Mouse (Mus musculus) lung, embryonic 15.5 days (tissue): ENCODE results near the gene Zfp995. TPM values are rescaled to one million over a fixed set of nuclear protein-coding genes. Genes with fewer than 3 reads are reported as not detected.
"Not testable (repeated sequence)": the region's sequence is repeated elsewhere in the genome, so short reads cannot be mapped to it uniquely, and the experiment has no call there.

Experiments
- ATAC-seq: fragments of 200-750 bp; cut with Nextera tagmentation; 2 replicates; pipeline ENCODE4 v1.8.0; 2017; ENCODE audit warnings: moderate number of reproducible peaks, borderline replicate concordance; ENCODE audit not compliant: low FRiP score, low TSS enrichment; ENCODE audit errors: extremely low read depth
- H3K27ac ChIP-seq: fragments of 300-500 bp; sonication (generic); 2 replicates; pipeline ENCODE4 v1.5.1; 2015; ENCODE audit warnings: moderate library complexity, mild to moderate bottlenecking, inconsistent platforms
- H3K27me3 ChIP-seq: fragments of 300-500 bp; sonication (generic); 2 replicates; pipeline ENCODE4 v1.6.1; 2015; ENCODE audit warnings: inconsistent platforms
- H3K36me3 ChIP-seq: fragments of 300-500 bp; sonication (generic); 2 replicates; pipeline ENCODE4 v1.6.1; 2015; ENCODE audit warnings: inconsistent platforms
- H3K4me1 ChIP-seq: fragments of 300-500 bp; sonication (generic); 2 replicates; pipeline ENCODE4 v1.6.1; 2015; ENCODE audit warnings: inconsistent platforms
- H3K4me2 ChIP-seq: fragments of 300-500 bp; sonication (generic); 2 replicates; pipeline ENCODE4 v1.6.1; 2015; ENCODE audit warnings: inconsistent platforms, mild to moderate bottlenecking, moderate library complexity
- H3K4me3 ChIP-seq: fragments of 300-500 bp; sonication (generic); 2 replicates; pipeline ENCODE4 v1.5.1; 2015; ENCODE audit warnings: mild to moderate bottlenecking, inconsistent platforms
- H3K9ac ChIP-seq: fragments of 300-500 bp; sonication (generic); 2 replicates; pipeline ENCODE4 v1.6.1; 2015; ENCODE audit warnings: inconsistent platforms
- H3K9me3 ChIP-seq: fragments of 300-500 bp; sonication (generic); 2 replicates; pipeline ENCODE4 v1.6.1; 2016; ENCODE audit warnings: inconsistent platforms
- WGBS: fragments of 180-500 bp; shearing (Covaris S2); methylation state at CpG from one replicate; pipeline ENCODE4 v1.1.7; 2015; 5-methylcytosine and 5-hydroxymethylcytosine counted together
- polyA plus RNA-seq: library from polyadenylated mRNA; unstranded; fragments of >200 nt; fragmentation: Nextera tagmentation; extraction: Ambion mirVana; gene quantifications from 2 replicates; pipeline ENCODE4 v1.2.1, GENCODE M21; 2015

Zfp995 gene
- 5.1 and 6.4 TPM in 2 replicates for polyA plus RNA-seq

- not testable (repeated sequence) for H3K36me3 ChIP-seq, H3K4me1 ChIP-seq, H3K27me3 ChIP-seq, H3K27ac ChIP-seq, H3K9me3 ChIP-seq
- H3K4me3 ChIP-seq = peak within 1 kb of the TSS; percentile 70
- peak within 1 kb of the TSS; percentile 68 for H3K9ac ChIP-seq
- H3K4me2 ChIP-seq = peak within 1 kb of the TSS; percentile 65
- peak; percentile 97 for ATAC-seq
- under 1% methylated on average over 24 of the region's 24 CpGs for WGBS
Observed at GRCm38 (mm10) chr17:21909456-21910052, at the start of gene Zfp995. Zfp995 (minus strand) TSS chr17:21909926.

- peak overlapping the region; percentile 65 for H3K4me2 ChIP-seq
- H3K27me3 ChIP-seq = no peaks in the 10 kb centered on the region
- peak; percentile 70; the same call in 1 of the 2 replicates for ATAC-seq
- H3K9ac ChIP-seq = peak overlapping the region; percentile 68
- H3K4me3 ChIP-seq = peak overlapping the region; percentile 70
- H3K4me1 ChIP-seq = 0 out of 2 replicates have a peak, but pooled peaks cover 2% of the 10 kb centered on the region
- 9% methylated on average over 3 of the region's 3 CpGs for WGBS
- H3K27ac ChIP-seq = no peak overlapping the region
- H3K36me3 ChIP-seq = no peaks in the 10 kb centered on the region
- no peaks in the 10 kb centered on the region for H3K9me3 ChIP-seq
Observed at GRCm38 (mm10) chr17:21909039-21909438, 687 bp downstream of the Zfp995 start.

- no peak for ATAC-seq
- WGBS = 56% methylated on average over 1 of the region's 1 CpGs
- H3K4me2 ChIP-seq = no peak overlapping the region
- no peaks in the 10 kb centered on the region for H3K4me1 ChIP-seq
- H3K27me3 ChIP-seq = no peaks in the 10 kb centered on the region
- H3K27ac ChIP-seq = no peak overlapping the region
- H3K9ac ChIP-seq = no peak overlapping the region
- H3K36me3 ChIP-seq = no peaks in the 10 kb centered on the region
- H3K4me3 ChIP-seq = no peak overlapping the region
- H3K9me3 ChIP-seq = no peaks in the 10 kb centered on the region
Observed at GRCm38 (mm10) chr17:21871256-21871655, 38.5 kb downstream of the Zfp995 start.

- ATAC-seq = peak; percentile 16; the same call in 1 of the 2 replicates
- 87% methylated on average over 8 of the region's 8 CpGs for WGBS
- H3K9me3 ChIP-seq, H3K4me2 ChIP-seq, H3K4me3 ChIP-seq, H3K27me3 ChIP-seq, H3K9ac ChIP-seq, H3K36me3 ChIP-seq, H3K4me1 ChIP-seq, H3K27ac ChIP-seq: not testable (repeated sequence)
Observed at GRCm38 (mm10) chr17:21846322-21846582, 63.5 kb downstream of the Zfp995 start.

GRCm38 (mm10) chr17:21845545-21846321 is 64.0 kb downstream of the Zfp995 start, which contains the start of gene Zfp820:
Zfp820 (minus strand) TSS chr17:21845772.
- peak; percentile 99 for ATAC-seq
- H3K9me3 ChIP-seq = no peaks in the 10 kb centered on the region
- H3K9ac ChIP-seq = peak within 1 kb of the TSS; percentile 84
- H3K27ac ChIP-seq = peak within 1 kb of the TSS; percentile 78
- H3K4me2 ChIP-seq = peak within 1 kb of the TSS; percentile 58
- WGBS = 3% methylated on average over 22 of the region's 22 CpGs
- no peaks in the 10 kb centered on the region for H3K27me3 ChIP-seq
- no peaks in the 10 kb centered on the region for H3K36me3 ChIP-seq
- 0 out of 2 replicates have a peak, but pooled peaks cover 3% of the 10 kb centered on the region for H3K4me1 ChIP-seq
- H3K4me3 ChIP-seq = peak within 1 kb of the TSS; percentile 75

- Histone ChIP-seq H3K4me2 (no peak overlapping the region), H3K9me3 (no peaks in the 10 kb centered on the region)
- WGBS = 50% methylated on average over 2 of the region's 2 CpGs
Observed at GRCm38 (mm10) chr17:21838510-21838909, 71.2 kb downstream of the Zfp995 start.

More at GRCm38 (mm10) chr17:21838510-21838909, 71.2 kb downstream of the Zfp995 start:
- Histone ChIP-seq H3K4me1 (no peaks in the 10 kb centered on the region), H3K27me3 (no peaks in the 10 kb centered on the region), H3K36me3 (no peaks in the 10 kb centered on the region), H3K4me3 (no peak overlapping the region), H3K27ac (no peak overlapping the region), H3K9ac (no peak overlapping the region)
- no peak for ATAC-seq

Other genes starting within 250 kb of the Zfp995 start
- 6.3 and 7.0 TPM in 2 replicates for gene Gm10226, start 218.1 kb downstream of the Zfp995 start, polyA plus RNA-seq
- 12.3 and 12.8 TPM in 2 replicates for gene Zfp760, start 202.2 kb downstream of the Zfp995 start, polyA plus RNA-seq
- gene Zfp229, start 179.1 kb downstream of the Zfp995 start, polyA plus RNA-seq = 7.0 and 7.1 TPM in 2 replicates
- 7.7 and 8.5 TPM in 2 replicates for gene Zfp820, start 64.2 kb downstream of the Zfp995 start, polyA plus RNA-seq
- 17.9 and 18.9 TPM in 2 replicates for gene Zfp942, start 52.5 kb upstream of the Zfp995 start, polyA plus RNA-seq
- gene Zfp943, start 52.6 kb upstream of the Zfp995 start, polyA plus RNA-seq = 14.8 and 16.9 TPM in 2 replicates